Mouse (Mus musculus) heart, embryonic 12.5 days (tissue): ENCODE data around the gene Rrp8. TPM values are rescaled to one million over a fixed set of nuclear protein-coding genes. Genes with fewer than 3 reads are reported as not detected.

Experiments used
- ATAC-seq: fragments of 200-750 bp; cut with Nextera tagmentation; 2 replicates; pipeline ENCODE4 v1.8.0; 2017; ENCODE audit warnings: moderate TSS enrichment, moderate library complexity; ENCODE audit not compliant: insufficient number of reproducible peaks, low FRiP score
- H3K27ac ChIP-seq: fragments of 300-500 bp; sonication (generic); 2 replicates; pipeline ENCODE4 v1.5.1; 2016; ENCODE audit warnings: mild to moderate bottlenecking, moderate library complexity; ENCODE audit not compliant: poor library complexity, severe bottlenecking
- H3K27me3 ChIP-seq: fragments of 300-500 bp; sonication (generic); replicated peaks from 2 replicates; pipeline ENCODE4 v1.6.1; 2016; ENCODE audit warnings: mild to moderate bottlenecking, moderate library complexity
- H3K36me3 ChIP-seq: fragments of 300-500 bp; sonication (generic); 2 replicates; pipeline ENCODE4 v1.6.1; 2016; ENCODE audit warnings: mild to moderate bottlenecking, moderate library complexity
- H3K4me1 ChIP-seq: fragments of 300-500 bp; sonication (generic); replicated peaks from 2 replicates; pipeline ENCODE4 v1.6.1; 2016; ENCODE audit warnings: mild to moderate bottlenecking
- H3K4me2 ChIP-seq: fragments of 300-500 bp; sonication (generic); 2 replicates; pipeline ENCODE4 v1.6.1; 2016; ENCODE audit warnings: mild to moderate bottlenecking, moderate library complexity
- H3K4me3 ChIP-seq: fragments of 300-500 bp; sonication (generic); 2 replicates; pipeline ENCODE4 v1.5.1; 2016; ENCODE audit warnings: mild to moderate bottlenecking
- H3K9ac ChIP-seq: fragments of 300-500 bp; sonication (generic); 2 replicates; pipeline ENCODE4 v1.6.1; 2016; ENCODE audit warnings: mild to moderate bottlenecking, moderate library complexity
- H3K9me3 ChIP-seq: fragments of 300-500 bp; sonication (generic); replicated peaks from 2 replicates; pipeline ENCODE4 v1.6.1; 2016; ENCODE audit warnings: mild to moderate bottlenecking, moderate library complexity
- whole genome bisulfite sequencing: fragments of 180-500 bp; shearing (Covaris S2); methylation state at CpG from one replicate; pipeline ENCODE4 v1.1.7; 2016; 5-methylcytosine and 5-hydroxymethylcytosine counted together
- polyA plus RNA-seq: library from polyadenylated mRNA; unstranded; fragments of >200 nt; fragmentation: Nextera tagmentation; extraction: Ambion mirVana; gene quantifications from 2 replicates; pipeline ENCODE4 v1.2.1, GENCODE M21; 2016

Rrp8 gene
- polyA plus RNA-seq, 1 experiment from 2014 or later: 30.9 TPM

- no peak overlapping the region for H3K27ac ChIP-seq
- peaks cover 36% of the 10 kb centered on the region for H3K4me1 ChIP-seq
- peaks cover 28% of the 10 kb centered on the region for H3K36me3 ChIP-seq
- whole genome bisulfite sequencing: 91% methylated on average over 15 of the region's 15 CpGs
- H3K9ac ChIP-seq: no peak overlapping the region
- no peaks in the 10 kb centered on the region for H3K9me3 ChIP-seq
- H3K4me2 ChIP-seq: no peak overlapping the region
- no peak for ATAC-seq
- H3K4me3 ChIP-seq: no peak overlapping the region
- H3K27me3 ChIP-seq: no peaks in the 10 kb centered on the region
Observed at GRCm38 (mm10) chr7:105772331-105772730, 35.1 kb upstream of the Rrp8 start.

- no peak overlapping the region for H3K4me3 ChIP-seq
- ATAC-seq: no peak
- WGBS: 84% methylated on average over 3 of the region's 3 CpGs
- H3K4me2 ChIP-seq: no peak overlapping the region
- H3K9ac ChIP-seq: no peak overlapping the region
- H3K9me3 ChIP-seq: no peaks in the 10 kb centered on the region
- no peaks in the 10 kb centered on the region for H3K27me3 ChIP-seq
- H3K4me1 ChIP-seq: peaks cover 31% of the 10 kb centered on the region
- H3K27ac ChIP-seq: no peak overlapping the region
- peaks cover 40% of the 10 kb centered on the region for H3K36me3 ChIP-seq
Observed at GRCm38 (mm10) chr7:105769959-105770358, 32.8 kb upstream of the Rrp8 start.

GRCm38 (mm10) chr7:105767729-105768165 lies 30.6 kb upstream of the Rrp8 start:
- Histone ChIP-seq H3K9ac (no peak overlapping the region), H3K36me3 (peaks cover 57% of the 10 kb centered on the region), H3K27ac (peak overlapping the region; percentile 71), H3K4me3 (no peak overlapping the region), H3K4me1 (peaks cover 21% of the 10 kb centered on the region), H3K9me3 (no peaks in the 10 kb centered on the region), H3K4me2 (no peak overlapping the region), H3K27me3 (peaks cover 20% of the 10 kb centered on the region)
- ATAC-seq: no peak
- 24% methylated on average over 6 of the region's 6 CpGs for WGBS

GRCm38 (mm10) chr7:105764331-105764730 lies 27.1 kb upstream of the Rrp8 start:
- Histone ChIP-seq H3K27ac (no peak overlapping the region), H3K9me3 (no peaks in the 10 kb centered on the region), H3K4me2 (no peak overlapping the region), H3K36me3 (peaks cover 49% of the 10 kb centered on the region), H3K9ac (no peak overlapping the region), H3K4me3 (no peak overlapping the region), H3K4me1 (peaks cover 23% of the 10 kb centered on the region), H3K27me3 (peaks cover 34% of the 10 kb centered on the region)
- ATAC-seq: no peak
- 86% methylated on average over 11 of the region's 11 CpGs for WGBS

- H3K9me3 ChIP-seq: no peaks in the 10 kb centered on the region
- peaks cover 11% of the 10 kb centered on the region for H3K4me1 ChIP-seq
- ATAC-seq: 0 out of 2 replicates have a peak, but pooled peaks have one; percentile 10
- H3K27ac ChIP-seq: no peak overlapping the region
- peak overlapping the region; percentile 43 for H3K4me3 ChIP-seq
- WGBS: 29% methylated on average over 55 of the region's 55 CpGs
- H3K27me3 ChIP-seq: peaks cover 34% of the 10 kb centered on the region
- H3K9ac ChIP-seq: peak overlapping the region; percentile 30; the same call in 1 of the 2 replicates
- peaks cover 64% of the 10 kb centered on the region for H3K36me3 ChIP-seq
- H3K4me2 ChIP-seq: peak overlapping the region; percentile 81
Observed at GRCm38 (mm10) chr7:105762517-105763270, 25.5 kb upstream of the Rrp8 start.

- Histone ChIP-seq H3K9ac (peak overlapping the region; percentile 30; the same call in 1 of the 2 replicates), H3K36me3 (peaks cover 71% of the 10 kb centered on the region), H3K4me2 (peak overlapping the region; percentile 81), H3K27me3 (peaks cover 34% of the 10 kb centered on the region), H3K27ac (no peak overlapping the region), H3K4me3 (peak overlapping the region; percentile 43), H3K4me1 (peaks cover 9% of the 10 kb centered on the region; the same call in 1 of the 2 replicates), H3K9me3 (no peaks in the 10 kb centered on the region)
- ATAC-seq: 0 out of 2 replicates have a peak, but pooled peaks have one; percentile 18
- 24% methylated on average over 51 of the region's 51 CpGs for WGBS
Observed at GRCm38 (mm10) chr7:105761813-105762484, 24.8 kb upstream of the Rrp8 start.

GRCm38 (mm10) chr7:105753281-105753680 lies 16.1 kb upstream of the Rrp8 start:
- Histone ChIP-seq H3K36me3 (peaks cover 65% of the 10 kb centered on the region), H3K9ac (no peak overlapping the region)

GRCm38 (mm10) chr7:105752716-105753115 lies 15.5 kb upstream of the Rrp8 start:
- WGBS: 76% methylated on average over 2 of the region's 2 CpGs
- peak; percentile 3; the same call in 1 of the 2 replicates for ATAC-seq
- no peak overlapping the region for H3K9ac ChIP-seq
- peaks cover 10% of the 10 kb centered on the region for H3K4me1 ChIP-seq
- H3K27me3 ChIP-seq: no peaks in the 10 kb centered on the region
- no peaks in the 10 kb centered on the region for H3K9me3 ChIP-seq
- H3K36me3 ChIP-seq: peaks cover 65% of the 10 kb centered on the region
- no peak overlapping the region for H3K27ac ChIP-seq
- H3K4me2 ChIP-seq: no peak overlapping the region
- no peak overlapping the region for H3K4me3 ChIP-seq

More at GRCm38 (mm10) chr7:105753281-105753680, 16.1 kb upstream of the Rrp8 start:
- no peak for ATAC-seq
- H3K27me3 ChIP-seq: no peaks in the 10 kb centered on the region
- no peak overlapping the region for H3K4me2 ChIP-seq
- H3K27ac ChIP-seq: no peak overlapping the region
- H3K9me3 ChIP-seq: no peaks in the 10 kb centered on the region
- H3K4me3 ChIP-seq: no peak overlapping the region
- peaks cover 10% of the 10 kb centered on the region for H3K4me1 ChIP-seq
- 82% methylated on average over 10 of the region's 10 CpGs for WGBS

GRCm38 (mm10) chr7:105751491-105752433 lies 14.6 kb upstream of the Rrp8 start, which contains the start of gene Tpp1:
Gene Tpp1 (minus strand): TSS chr7:105752235.
- 16% methylated on average over 20 of the region's 20 CpGs for WGBS
- peak within 1 kb of the TSS; percentile 86 for H3K4me2 ChIP-seq
- peak; percentile 93 for ATAC-seq
- peak within 1 kb of the TSS; percentile 89 for H3K9ac ChIP-seq
- 0 out of 2 replicates have a peak within 1 kb of the TSS, but pooled peaks have one; percentile 6 for H3K27ac ChIP-seq
- peak within 1 kb of the TSS; percentile 77 for H3K4me3 ChIP-seq
- H3K9me3 ChIP-seq: no peaks in the 10 kb centered on the region
- peaks cover 10% of the 10 kb centered on the region for H3K4me1 ChIP-seq
- H3K36me3 ChIP-seq: peaks cover 65% of the 10 kb centered on the region
- no peaks in the 10 kb centered on the region for H3K27me3 ChIP-seq

- Histone ChIP-seq H3K4me1 (peaks cover 18% of the 10 kb centered on the region), H3K9me3 (no peaks in the 10 kb centered on the region), H3K9ac (no peak overlapping the region), H3K27me3 (no peaks in the 10 kb centered on the region), H3K4me3 (no peak overlapping the region), H3K36me3 (peaks cover 47% of the 10 kb centered on the region), H3K27ac (no peak overlapping the region), H3K4me2 (no peak overlapping the region)
- WGBS: 75% methylated on average over 2 of the region's 2 CpGs
- ATAC-seq: no peak
Observed at GRCm38 (mm10) chr7:105747776-105748175, 10.6 kb upstream of the Rrp8 start.
